Mouse (Mus musculus): ENCODE measurements around the gene Srgap2.
"Not testable (repeated sequence)": the region's sequence is repeated elsewhere in the genome, so short reads cannot be mapped to it uniquely, and the experiment has no call there.

The Srgap2 gene

DNA sequence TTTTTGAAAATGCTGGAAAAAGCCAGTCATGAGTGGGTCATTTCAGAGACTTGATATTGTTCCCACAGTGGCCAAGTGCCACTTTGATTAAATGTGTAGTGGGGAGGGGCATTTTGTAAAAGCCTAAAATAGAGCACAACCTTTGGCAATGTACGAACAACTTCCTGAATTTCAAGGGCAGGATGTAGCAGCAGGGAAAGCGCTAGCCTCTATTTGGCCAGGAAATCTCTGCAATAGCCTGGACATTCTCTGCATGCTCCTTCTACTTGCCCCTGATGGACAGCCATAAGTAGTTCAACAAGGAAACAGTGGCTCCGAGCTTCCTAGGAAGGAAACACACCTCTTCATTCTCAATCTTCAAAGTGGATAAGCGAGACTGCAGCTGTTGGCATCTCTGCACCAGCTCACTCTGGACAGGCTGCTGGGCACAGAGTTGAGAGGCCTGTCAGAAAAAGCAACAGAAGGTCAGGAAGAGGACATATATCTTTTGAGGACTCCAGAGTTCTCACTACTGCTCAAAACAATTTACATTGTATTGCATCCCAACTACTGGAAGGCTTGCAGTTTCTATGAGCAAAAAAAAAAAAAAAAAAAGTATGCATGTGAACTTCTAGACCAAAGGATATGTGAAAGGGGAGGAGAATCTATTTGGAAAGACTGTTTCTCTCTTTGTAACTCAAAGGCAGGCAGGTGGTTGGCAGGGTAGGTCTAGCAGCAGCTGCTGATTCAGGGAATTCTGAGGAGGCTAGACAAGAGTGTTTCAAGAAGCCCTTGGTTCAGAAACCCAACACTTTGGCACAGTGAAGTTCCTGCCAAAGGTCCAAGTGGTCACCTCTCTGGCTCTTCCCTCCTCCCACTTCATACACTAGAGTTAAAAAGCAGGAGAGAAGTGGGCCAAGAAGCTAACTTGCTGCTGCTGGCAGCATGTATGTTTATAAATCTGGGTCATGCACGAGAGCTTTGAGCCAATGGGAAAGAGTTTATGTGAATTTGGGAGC is 181.4 kb downstream of the Srgap2 start:
- peak; percentile 44 for DNase-seq (ENCODE audit: low read depth, low spot score)

- DNase-seq (ENCODE audit: low read depth, low spot score) = no peak
Measured at GRCm38 (mm10) chr1:131344691-131345090, 182.5 kb downstream of the Srgap2 start.

DNA sequence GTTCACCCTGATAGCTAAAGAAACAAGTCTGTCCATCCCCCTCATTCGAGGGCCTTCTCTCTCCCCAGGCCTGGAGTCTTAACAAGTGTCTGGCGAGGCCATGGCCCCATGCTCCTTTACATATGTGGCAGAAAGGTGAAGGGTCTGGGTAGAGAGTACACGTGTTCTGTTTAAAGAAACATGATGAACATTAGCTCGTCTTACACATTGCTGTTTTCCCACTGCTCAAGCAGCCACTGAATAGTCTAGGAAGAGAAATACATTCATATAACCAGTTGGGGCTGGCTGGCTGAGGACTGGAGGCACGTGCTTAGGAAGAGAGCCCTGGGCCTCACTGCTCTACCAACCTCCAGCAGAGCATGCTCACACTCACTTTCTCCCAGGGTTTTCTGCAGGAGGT is 191.1 kb downstream of the Srgap2 start:
- DNase-seq (ENCODE audit: low read depth, low spot score) = no peak

- DNase-seq (ENCODE audit: low read depth, low spot score) = peak; percentile 92
Measured at GRCm38 (mm10) chr1:131335604-131336003, 191.5 kb downstream of the Srgap2 start.

- DNase-seq (ENCODE audit: low read depth, low spot score) = peak; percentile 62
Measured at GRCm38 (mm10) chr1:131331180-131331579, 196.0 kb downstream of the Srgap2 start.

GRCm38 (mm10) chr1:131329093-131329492 is 198.1 kb downstream of the Srgap2 start:
- DNase-seq (ENCODE audit: low read depth, low spot score) = not testable (repeated sequence)

DNA sequence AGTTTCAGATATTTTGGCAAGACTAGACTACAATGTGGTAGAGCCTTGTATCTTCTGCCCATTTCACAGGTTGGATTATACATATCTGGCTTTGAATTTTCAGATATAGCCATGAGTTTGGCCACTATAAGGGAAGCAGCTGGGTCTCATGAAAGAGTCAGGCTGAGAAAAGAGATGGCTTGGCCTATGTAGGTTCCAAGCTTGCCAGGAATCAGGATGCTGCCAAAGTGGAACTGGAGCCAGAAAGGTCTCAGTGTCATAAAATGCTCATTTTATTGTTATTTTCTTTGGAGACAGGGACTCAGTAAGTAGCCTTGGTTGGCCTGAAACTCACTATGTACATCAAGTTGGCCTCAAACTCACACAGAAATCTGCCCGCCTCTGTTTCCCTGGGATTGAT is 200.0 kb downstream of the Srgap2 start:
- peak; percentile 92 for DNase-seq (ENCODE audit: low read depth, low spot score)

DNA sequence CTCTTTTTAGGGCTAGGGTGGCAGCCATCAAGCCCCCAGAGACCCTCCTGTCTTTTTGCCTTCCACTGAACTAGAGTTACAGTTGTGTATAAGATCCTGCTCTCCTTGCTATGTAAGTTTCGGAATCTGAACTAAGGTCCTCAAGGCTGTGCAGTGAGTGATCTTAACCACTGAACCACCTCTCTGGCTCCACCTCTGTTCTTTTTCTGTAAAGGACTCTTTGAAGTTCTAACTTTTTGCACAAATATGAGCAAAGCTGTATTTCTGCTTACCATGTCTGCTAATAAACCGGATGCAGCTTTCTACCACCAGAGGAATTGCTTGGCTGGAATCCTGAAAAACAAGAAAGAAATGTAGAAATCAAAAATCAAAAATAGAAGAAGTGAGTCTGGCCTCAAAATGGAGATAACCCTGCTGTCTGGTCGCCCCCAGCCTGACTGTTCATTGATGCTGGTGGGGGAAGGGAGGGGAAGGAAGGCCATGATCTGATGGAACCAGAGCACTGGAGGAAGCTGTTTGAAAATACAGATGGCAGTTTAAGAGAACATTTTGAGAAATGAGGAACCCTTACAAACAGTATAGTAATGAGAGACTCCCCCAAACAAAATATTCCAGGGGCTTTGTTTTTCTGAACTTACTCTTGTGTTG is 202.2 kb downstream of the Srgap2 start:
- DNase-seq (ENCODE audit: low read depth, low spot score) = no peak

GRCm38 (mm10) chr1:131319598-131320330 is 207.4 kb downstream of the Srgap2 start:
- DNase-seq (ENCODE audit: low read depth, low spot score) = peak; percentile 67

GRCm38 (mm10) chr1:131318397-131318796 is 208.8 kb downstream of the Srgap2 start:
- DNase-seq (ENCODE audit: low read depth, low spot score) = no peak

GRCm38 (mm10) chr1:131317625-131318024 is 209.5 kb downstream of the Srgap2 start:
- no peak for DNase-seq (ENCODE audit: low read depth, low spot score)

DNA sequence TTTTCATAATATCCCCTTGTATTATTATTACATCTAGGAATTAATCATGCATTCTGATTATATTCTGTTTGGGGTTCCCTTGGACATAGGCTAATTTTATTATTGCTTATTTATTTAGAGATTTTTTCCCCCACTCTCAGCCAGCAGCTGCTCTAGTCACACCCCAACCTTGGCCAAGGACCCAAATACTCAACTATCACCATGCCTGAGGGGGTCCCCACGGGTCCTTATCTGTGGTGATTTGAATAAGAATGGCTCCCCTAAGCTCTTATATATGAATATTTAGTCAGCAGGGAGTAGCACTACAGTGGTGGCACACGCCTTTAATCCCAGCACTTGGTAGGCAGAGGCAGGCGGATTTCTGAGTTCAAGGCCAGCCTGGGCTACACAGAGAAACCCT is 215.9 kb downstream of the Srgap2 start:
- no peak for DNase-seq (ENCODE audit: low read depth, low spot score)

- DNase-seq (ENCODE audit: low read depth, low spot score) = peak; percentile 99
Measured at GRCm38 (mm10) chr1:131310237-131310818, 216.8 kb downstream of the Srgap2 start.

- no peak for DNase-seq (ENCODE audit: low read depth, low spot score)
Measured at GRCm38 (mm10) chr1:131300750-131301149, 226.4 kb downstream of the Srgap2 start.

DNA sequence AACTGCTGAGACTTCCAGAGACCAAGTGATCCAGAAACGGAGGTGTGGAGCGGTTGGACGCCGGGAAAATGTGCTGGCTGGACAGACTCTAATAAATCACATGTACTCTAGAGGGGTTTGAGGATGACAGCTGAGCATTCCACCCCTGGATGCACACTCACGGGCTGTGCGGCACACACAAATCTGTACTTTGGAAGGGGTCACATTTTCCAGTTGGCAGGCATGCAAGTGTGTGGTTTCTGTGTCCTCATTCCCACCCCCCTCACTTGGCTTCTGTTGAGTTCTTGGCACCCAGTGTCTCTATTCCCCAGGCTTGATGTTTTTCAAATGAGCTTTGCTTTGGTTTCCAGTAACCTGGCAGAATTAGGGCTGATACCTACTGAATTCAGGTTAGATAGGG is 227.4 kb downstream of the Srgap2 start:
- DNase-seq (ENCODE audit: low read depth, low spot score) = peak; percentile 54

DNA sequence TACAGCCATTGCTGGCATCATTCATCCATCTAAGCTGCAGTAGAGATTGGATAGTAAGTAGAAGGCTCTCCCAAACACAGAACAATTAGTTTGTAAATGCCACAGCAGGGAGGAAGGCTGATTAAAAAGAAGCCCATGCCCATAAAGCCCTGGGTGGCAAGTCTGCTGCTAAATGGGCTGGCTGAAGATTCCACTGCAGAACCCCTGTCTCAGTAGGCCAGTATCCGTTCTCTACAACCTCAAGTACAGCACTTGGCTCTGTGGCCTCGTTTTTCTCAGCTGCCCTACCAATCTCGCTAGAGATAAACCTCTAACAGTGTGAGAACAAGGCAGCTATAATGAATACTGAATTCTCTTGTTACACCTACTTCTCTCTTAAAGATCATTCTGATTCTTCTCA is 227.9 kb downstream of the Srgap2 start:
- no peak for DNase-seq (ENCODE audit: low read depth, low spot score)

- DNase-seq (ENCODE audit: low read depth, low spot score) = no peak
Measured at GRCm38 (mm10) chr1:131298171-131298570, 229.0 kb downstream of the Srgap2 start.

DNA sequence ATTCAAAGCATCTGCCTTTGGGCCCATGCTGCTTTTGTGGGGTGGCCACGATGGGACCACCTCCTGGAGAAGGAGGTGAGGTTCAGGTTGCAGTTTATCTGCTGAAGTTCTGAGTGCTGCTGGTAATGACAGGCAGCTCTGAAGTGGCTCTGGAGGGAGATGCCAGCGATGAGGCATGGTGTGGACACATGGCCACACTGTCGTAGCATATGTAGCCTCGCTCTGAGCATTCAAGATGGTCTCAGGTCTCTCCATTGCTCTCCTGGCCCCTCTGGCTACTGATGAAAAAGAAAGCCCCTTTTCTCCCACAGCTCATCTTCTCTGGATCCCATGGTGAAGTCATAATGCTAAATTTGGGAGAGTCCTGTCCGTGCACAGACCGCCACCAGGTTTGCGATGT is 230.4 kb downstream of the Srgap2 start:
- no peak for DNase-seq (ENCODE audit: low read depth, low spot score)

GRCm38 (mm10) chr1:131295200-131295599 is 232.0 kb downstream of the Srgap2 start:
- DNase-seq (ENCODE audit: low read depth, low spot score) = no peak

- DNase-seq (ENCODE audit: low read depth, low spot score) = peak; percentile 92
Measured at GRCm38 (mm10) chr1:131293922-131294250, 233.3 kb downstream of the Srgap2 start.

- no peak for DNase-seq (ENCODE audit: low read depth, low spot score)
Measured at GRCm38 (mm10) chr1:131293221-131293921, 233.8 kb downstream of the Srgap2 start.

Data from brain, adult 2 months (tissue).